Mouse (Mus musculus): ENCODE data around the gene Sycp2l.

- TF ChIP-seq GATA1 (IDR thresholded peaks at IDR 0.05; ENCODE audit: borderline replicate concordance, low read length) (no peak), FLI1 (IDR thresholded peaks at IDR 0.05; ENCODE audit: low read length) (no peak)
Measured at GRCm38 (mm10) chr13:41211276-41211675, 97.2 kb downstream of the Sycp2l start.
